In genomic region chr17:24441148-24441547, GRCm38 (mm10) we compare ENCODE assay signal across 13 mouse cellular contexts. TPM values are rescaled to one million over a fixed set of nuclear protein-coding genes. Genes with fewer than 3 reads are reported as not detected.
DNase-seq lines count a peak whose midpoint lies in the region; ATAC-seq and TF ChIP-seq lines count a peak whose summit lies in the region.
"Had no signal": no experiment of that assay in that cellular context is flagged by ENCODE, and none has a peak within 500 bp of the region (broad histone marks: within the 10 kb centered on the region; RNA-seq: fewer than 3 reads in every experiment).

No protein-coding gene starts in this region.

- H3K27me3 ChIP-seq in forebrain, embryonic 12.5 days = no peaks in the 10 kb centered on the region
- no peaks in the 10 kb centered on the region for H3K27me3 ChIP-seq in forebrain, embryonic 16.5 days (replicated peaks; ENCODE audit: control insufficient read depth, insufficient read depth, low read length)
- no peaks in the 10 kb centered on the region for H3K27me3 ChIP-seq in liver, embryonic 14.5 days (ENCODE audit: control insufficient read depth, insufficient read depth, low read length)
- no peaks in the 10 kb centered on the region for H3K27me3 ChIP-seq in liver, embryonic 12.5 days (replicated peaks)
- no peaks in the 10 kb centered on the region for H3K27me3 ChIP-seq in CH12.LX (replicated peaks)
- H3K27me3 ChIP-seq: liver, embryonic 15.5 days; midbrain, embryonic 15.5 days had no signal

- peak; percentile 61 for TF ChIP-seq CTCF in liver, embryonic 14.5 days (IDR thresholded peaks at IDR 0.05; ENCODE audit: low read depth)
- peak in 1 of 2 experiments; percentile 50; a peak in 2 of 4 replicates for TF ChIP-seq CTCF in CH12.LX (conservative IDR thresholded peaks at IDR 0.05 in 1 of 2, IDR thresholded peaks at IDR 0.05 in 1 of 2; ENCODE audit: low read depth in 2 of 2, low read length in 2 of 2)

- H3K27ac ChIP-seq in forebrain, embryonic 12.5 days = no peak overlapping the region
- H3K27ac ChIP-seq in forebrain, embryonic 16.5 days (ENCODE audit: low read length) = no peak overlapping the region
- H3K27ac ChIP-seq in liver, embryonic 14.5 days = no peak overlapping the region
- H3K27ac ChIP-seq in liver, embryonic 12.5 days = no peak overlapping the region
- H3K27ac ChIP-seq in CH12.LX (ENCODE audit: insufficient read depth, low read depth) = no peak overlapping the region
- H3K27ac ChIP-seq: liver, embryonic 15.5 days; midbrain, embryonic 15.5 days had no signal

- no peak for DNase-seq in liver, embryonic 14.5 days (ENCODE audit: low read depth in 3 of 3, low spot score in 3 of 3)
- DNase-seq in CH12.LX (ENCODE audit: extremely low read depth) = no peak
- DNase-seq in embryo, embryonic 11 days = peak; percentile 34
- DNase-seq in urinary bladder, postnatal 14 days (ENCODE audit: low spot score) = no peak
- DNase-seq: cerebellum, postnatal 36 days had no signal

- H3K4me1 ChIP-seq in forebrain, embryonic 12.5 days = no peaks in the 10 kb centered on the region
- no peaks in the 10 kb centered on the region for H3K4me1 ChIP-seq in forebrain, embryonic 16.5 days (replicated peaks; ENCODE audit: control insufficient read depth, insufficient read depth, low read length)
- H3K4me1 ChIP-seq in liver, embryonic 14.5 days (replicated peaks; ENCODE audit: control insufficient read depth in 2 of 2, insufficient read depth in 2 of 2, low read length in 1 of 2) = no peaks in the 10 kb centered on the region
- H3K4me1 ChIP-seq in liver, embryonic 12.5 days = no peaks in the 10 kb centered on the region
- H3K4me1 ChIP-seq in CH12.LX (ENCODE audit: control insufficient read depth in 1 of 2, insufficient read depth in 2 of 2) = no peaks in the 10 kb centered on the region
- H3K4me1 ChIP-seq: liver, embryonic 15.5 days; midbrain, embryonic 15.5 days had no signal

- no peak overlapping the region for H3K4me2 ChIP-seq in forebrain, embryonic 12.5 days
- no peak overlapping the region for H3K4me2 ChIP-seq in forebrain, embryonic 16.5 days (ENCODE audit: low read length)
- H3K4me2 ChIP-seq in liver, embryonic 14.5 days (ENCODE audit: low read depth) = no peak overlapping the region
- H3K4me2 ChIP-seq in liver, embryonic 12.5 days = no peak overlapping the region
- H3K4me2 ChIP-seq in CH12.LX (ENCODE audit: insufficient read depth, low read depth, poor library complexity, severe bottlenecking) = no peak overlapping the region
- H3K4me2 ChIP-seq: liver, embryonic 15.5 days; midbrain, embryonic 15.5 days had no signal

- TF ChIP-seq POLR2A in CH12.LX (IDR thresholded peaks at IDR 0.05; ENCODE audit: low read depth, low read length) = no peak

- TF ChIP-seq EP300 in liver, embryonic 14.5 days (IDR thresholded peaks at IDR 0.05; ENCODE audit: low read depth) = no peak
- TF ChIP-seq EP300 in CH12.LX (IDR thresholded peaks at IDR 0.05; ENCODE audit: low read length) = no peak

- dilution Hi-C loops in CH12.LX (cut with MboI; ENCODE audit: extremely low pct_ligation_motif_present, extremely low pct_unique_long_range_greater_than_20kb, low sequenced_read_pairs) = no loop called here

- H3K79me2 ChIP-seq in CH12.LX (replicated peaks; ENCODE audit: control insufficient read depth, extremely low read depth, insufficient read depth, poor library complexity, severe bottlenecking) = no peaks in the 10 kb centered on the region

- H3K9me3 ChIP-seq in forebrain, embryonic 12.5 days = no peaks in the 10 kb centered on the region
- H3K9me3 ChIP-seq in forebrain, embryonic 16.5 days (ENCODE audit: control insufficient read depth, low read length) = no peaks in the 10 kb centered on the region
- H3K9me3 ChIP-seq in liver, embryonic 14.5 days (ENCODE audit: control insufficient read depth, low read length) = no peaks in the 10 kb centered on the region
- H3K9me3 ChIP-seq in liver, embryonic 12.5 days (replicated peaks) = no peaks in the 10 kb centered on the region
- no peaks in the 10 kb centered on the region for H3K9me3 ChIP-seq in CH12.LX (replicated peaks; ENCODE audit: low read length)
- H3K9me3 ChIP-seq: G1E; liver, embryonic 15.5 days; midbrain, embryonic 15.5 days had no signal

- peak; percentile 21 for TF ChIP-seq RAD21 in CH12.LX (IDR thresholded peaks at IDR 0.05; ENCODE audit: low read depth, low read length)

- H3K9ac ChIP-seq in forebrain, embryonic 12.5 days = no peak overlapping the region
- H3K9ac ChIP-seq in forebrain, embryonic 16.5 days (replicated peaks; ENCODE audit: low read depth, low read length) = no peak overlapping the region
- no peak overlapping the region for H3K9ac ChIP-seq in liver, embryonic 14.5 days (replicated peaks)
- no peak overlapping the region for H3K9ac ChIP-seq in liver, embryonic 12.5 days
- H3K9ac ChIP-seq in CH12.LX (ENCODE audit: insufficient read depth, low read depth) = no peak overlapping the region
- H3K9ac ChIP-seq: liver, embryonic 15.5 days; midbrain, embryonic 15.5 days had no signal

- in situ Hi-C loops in CH12.LX (cut with MboI; ENCODE audit: low pct_ligation_motif_present, low pct_unique_long_range_greater_than_20kb, low sequenced_read_pairs) = no loop called here

- 0 out of 2 replicates have a peak, but pooled peaks have one; percentile 25 for ATAC-seq in forebrain, embryonic 12.5 days (ENCODE audit: low FRiP score)
- no peak for ATAC-seq in forebrain, embryonic 16.5 days
- ATAC-seq in liver, embryonic 14.5 days (ENCODE audit: insufficient read depth) = no peak
- ATAC-seq in liver, embryonic 12.5 days = no peak
- ATAC-seq in megakaryocyte, adult 5-6 weeks (ENCODE audit: poor library complexity, severe bottlenecking) = no peak
- ATAC-seq: inflammation-experienced regulatory T-cells, adult 6 months; midbrain, embryonic 15.5 days had no signal

- no peak overlapping the region for H3K4me3 ChIP-seq in forebrain, embryonic 12.5 days (replicated peaks)
- no peak overlapping the region for H3K4me3 ChIP-seq in forebrain, embryonic 16.5 days (replicated peaks; ENCODE audit: low read length)
- no peak overlapping the region for H3K4me3 ChIP-seq in liver, embryonic 14.5 days (ENCODE audit: insufficient read depth in 1 of 2, low read depth in 2 of 2, low read length in 2 of 2)
- H3K4me3 ChIP-seq in liver, embryonic 12.5 days = no peak overlapping the region
- H3K4me3 ChIP-seq in CH12.LX (replicated peaks in 1 of 3; ENCODE audit: low read depth in 2 of 3, low read length in 2 of 3, poor library complexity in 1 of 3) = no peak overlapping the region
- H3K4me3 ChIP-seq: liver, embryonic 15.5 days; midbrain, embryonic 15.5 days had no signal

- WGBS in forebrain, embryonic 12.5 days = 53% methylated on average over 2 of the region's 2 CpGs
- WGBS in forebrain, embryonic 16.5 days = 57% methylated on average over 1 of the region's 2 CpGs
- 40% methylated on average over 2 of the region's 2 CpGs for WGBS in liver, embryonic 14.5 days (ENCODE audit: insufficient replicate concordance)
- WGBS in liver, embryonic 12.5 days (ENCODE audit: insufficient replicate concordance) = 46% methylated on average over 2 of the region's 2 CpGs

- peaks cover 87% of the 10 kb centered on the region for H3K36me3 ChIP-seq in forebrain, embryonic 12.5 days (replicated peaks)
- peaks cover 32% of the 10 kb centered on the region for H3K36me3 ChIP-seq in forebrain, embryonic 16.5 days (ENCODE audit: control insufficient read depth, insufficient read depth)
- H3K36me3 ChIP-seq in liver, embryonic 14.5 days (replicated peaks; ENCODE audit: control insufficient read depth, insufficient read depth, low read depth) = peaks cover 33% of the 10 kb centered on the region
- peaks cover 100% of the 10 kb centered on the region for H3K36me3 ChIP-seq in liver, embryonic 12.5 days
- H3K36me3 ChIP-seq in CH12.LX (replicated peaks in 1 of 2; ENCODE audit: control insufficient read depth in 1 of 2, insufficient read depth in 1 of 2, low read length in 1 of 2) = peaks cover 87 to 100% of the 10 kb centered on the region in 2 experiments

RNA-seq across cellular contexts. Expression of gene Dnase1l2, which starts 1.8 kb away (rescaled TPM):
- 4.9 and 5.1 TPM in 2 replicates for polyA plus RNA-seq in forebrain, embryonic 12.5 days (2016; fragmentation: Nextera tagmentation; extraction: Ambion mirVana)
- polyA plus RNA-seq in forebrain, embryonic 16.5 days (2015; fragmentation: Nextera tagmentation; extraction: Ambion mirVana) = 6.2 and 9.5 TPM in 2 replicates
- 2.1 and 2.3 TPM in 2 replicates for polyA plus RNA-seq in liver, embryonic 14.5 days (2012; rRNA removed)
- 0.14 and 0.46 TPM in 2 replicates for polyA plus RNA-seq in liver, embryonic 14.5 days (2014; fragmentation: Nextera tagmentation; extraction: Ambion mirVana)
- 0.70 and 0.96 TPM in 2 replicates for polyA plus RNA-seq in liver, embryonic 12.5 days (2016; fragmentation: Nextera tagmentation; extraction: Ambion mirVana)
- 1.5 and 1.6 TPM in 2 replicates for total RNA-seq in CH12.LX (2012; rRNA removed)
- 0.82 TPM in 2 replicates for total RNA-seq in CH12.LX (2014; rRNA removed)
- 1.1 and 1.3 TPM in 2 replicates for polyA plus RNA-seq in CH12.LX (2012; ENCODE audit: insufficient read length, low read depth)
- 2.6 and 4.7 TPM in 2 replicates for total RNA-seq in megakaryocyte, adult 5-6 weeks (2015)
- 1.4 and 1.7 TPM in 2 replicates for total RNA-seq in megakaryocyte, adult 5-6 weeks (2017)

RNA-seq across cellular contexts. Expression of gene Eci1, which starts 14.7 kb away (rescaled TPM):
- 53.5 and 61.2 TPM in 2 replicates for polyA plus RNA-seq in forebrain, embryonic 12.5 days (2016; fragmentation: Nextera tagmentation; extraction: Ambion mirVana)
- 30.4 and 34.8 TPM in 2 replicates for polyA plus RNA-seq in forebrain, embryonic 16.5 days (2015; fragmentation: Nextera tagmentation; extraction: Ambion mirVana)
- polyA plus RNA-seq in liver, embryonic 14.5 days (2012; rRNA removed) = 42.3 and 48.3 TPM in 2 replicates
- 56.4 and 64.7 TPM in 2 replicates for polyA plus RNA-seq in liver, embryonic 14.5 days (2014; fragmentation: Nextera tagmentation; extraction: Ambion mirVana)
- polyA plus RNA-seq in liver, embryonic 12.5 days (2016; fragmentation: Nextera tagmentation; extraction: Ambion mirVana) = 92.1 and 100 TPM in 2 replicates
- total RNA-seq in CH12.LX (2012; rRNA removed) (97.4 and 122 TPM in 2 replicates), CH12.LX (2014; rRNA removed) (94.7 and 100 TPM in 2 replicates)
- polyA plus RNA-seq in CH12.LX (2012; ENCODE audit: insufficient read length, low read depth) = 70.1 and 74.1 TPM in 2 replicates
- 26.0 and 30.6 TPM in 2 replicates for total RNA-seq in megakaryocyte, adult 5-6 weeks (2015)
- 10.2 and 19.1 TPM in 2 replicates for total RNA-seq in megakaryocyte, adult 5-6 weeks (2017)

RNA-seq across cellular contexts. Expression of gene Rnps1, which starts 26.8 kb away (rescaled TPM):
- polyA plus RNA-seq in forebrain, embryonic 12.5 days (2016; fragmentation: Nextera tagmentation; extraction: Ambion mirVana) = 391 and 404 TPM in 2 replicates
- polyA plus RNA-seq in forebrain, embryonic 16.5 days (2015; fragmentation: Nextera tagmentation; extraction: Ambion mirVana) = 362 and 389 TPM in 2 replicates
- 91.5 and 114 TPM in 2 replicates for polyA plus RNA-seq in liver, embryonic 14.5 days (2012; rRNA removed)
- polyA plus RNA-seq in liver, embryonic 14.5 days (2014; fragmentation: Nextera tagmentation; extraction: Ambion mirVana) = 90.6 and 96.3 TPM in 2 replicates
- polyA plus RNA-seq in liver, embryonic 12.5 days (2016; fragmentation: Nextera tagmentation; extraction: Ambion mirVana) = 195 and 204 TPM in 2 replicates
- total RNA-seq in CH12.LX (2012; rRNA removed) (160 and 186 TPM in 2 replicates), CH12.LX (2014; rRNA removed) (288 and 302 TPM in 2 replicates)
- polyA plus RNA-seq in CH12.LX (2012; ENCODE audit: insufficient read length, low read depth) = 252 and 255 TPM in 2 replicates
- 93.0 and 102 TPM in 2 replicates for total RNA-seq in megakaryocyte, adult 5-6 weeks (2015)
- 115 and 125 TPM in 2 replicates for total RNA-seq in megakaryocyte, adult 5-6 weeks (2017)

RNA-seq across cellular contexts. Expression of gene E4f1, which starts 29.0 kb away (rescaled TPM):
- 34.1 and 37.1 TPM in 2 replicates for polyA plus RNA-seq in forebrain, embryonic 12.5 days (2016; fragmentation: Nextera tagmentation; extraction: Ambion mirVana)
- 37.9 and 54.0 TPM in 2 replicates for polyA plus RNA-seq in forebrain, embryonic 16.5 days (2015; fragmentation: Nextera tagmentation; extraction: Ambion mirVana)
- 17.1 and 19.9 TPM in 2 replicates for polyA plus RNA-seq in liver, embryonic 14.5 days (2012; rRNA removed)
- 4.5 and 5.0 TPM in 2 replicates for polyA plus RNA-seq in liver, embryonic 14.5 days (2014; fragmentation: Nextera tagmentation; extraction: Ambion mirVana)
- 19.2 and 20.7 TPM in 2 replicates for polyA plus RNA-seq in liver, embryonic 12.5 days (2016; fragmentation: Nextera tagmentation; extraction: Ambion mirVana)
- total RNA-seq in CH12.LX (2012; rRNA removed) (21.5 and 22.7 TPM in 2 replicates), CH12.LX (2014; rRNA removed) (10.0 and 10.2 TPM in 2 replicates)
- polyA plus RNA-seq in CH12.LX (2012; ENCODE audit: insufficient read length, low read depth) = 16.2 and 17.4 TPM in 2 replicates
- total RNA-seq in megakaryocyte, adult 5-6 weeks (2015) = 20.7 and 27.5 TPM in 2 replicates
- total RNA-seq in megakaryocyte, adult 5-6 weeks (2017) = 14.2 and 14.5 TPM in 2 replicates

RNA-seq across cellular contexts. Expression of gene Pgp, which starts 29.0 kb away (rescaled TPM):
- polyA plus RNA-seq in forebrain, embryonic 12.5 days (2016; fragmentation: Nextera tagmentation; extraction: Ambion mirVana) = 59.3 and 60.3 TPM in 2 replicates
- 50.5 and 54.0 TPM in 2 replicates for polyA plus RNA-seq in forebrain, embryonic 16.5 days (2015; fragmentation: Nextera tagmentation; extraction: Ambion mirVana)
- polyA plus RNA-seq in liver, embryonic 14.5 days (2012; rRNA removed) = 37.9 and 38.2 TPM in 2 replicates
- polyA plus RNA-seq in liver, embryonic 14.5 days (2014; fragmentation: Nextera tagmentation; extraction: Ambion mirVana) = 70.4 and 76.7 TPM in 2 replicates
- 99.5 and 101 TPM in 2 replicates for polyA plus RNA-seq in liver, embryonic 12.5 days (2016; fragmentation: Nextera tagmentation; extraction: Ambion mirVana)
- total RNA-seq in CH12.LX (2012; rRNA removed) = 14.2 and 17.3 TPM in 2 replicates
- 31.1 and 41.8 TPM in 2 replicates for total RNA-seq in CH12.LX (2014; rRNA removed)
- polyA plus RNA-seq in CH12.LX (2012; ENCODE audit: insufficient read length, low read depth) = 41.1 and 41.6 TPM in 2 replicates
- 20.7 and 25.5 TPM in 2 replicates for total RNA-seq in megakaryocyte, adult 5-6 weeks (2015)
- total RNA-seq in megakaryocyte, adult 5-6 weeks (2017) = 14.5 and 14.6 TPM in 2 replicates
